Mouse (Mus musculus) stomach, embryonic 16.5 days (tissue): ENCODE results near the gene Hcar2. TPM values are rescaled to one million over a fixed set of nuclear protein-coding genes. Genes with fewer than 3 reads are reported as not detected.
A peak's percentile ranks its signal among the peaks of the same experiment; 100 is the strongest.

Experiments
- ATAC-seq: fragments of 200-750 bp; cut with Nextera tagmentation; 2 replicates; pipeline ENCODE4 v1.8.0; 2017; ENCODE audit warnings: moderate number of reproducible peaks, moderate TSS enrichment; ENCODE audit not compliant: insufficient read depth, low FRiP score
- H3K27ac ChIP-seq: fragments of 300-500 bp; sonication (generic); 2 replicates; pipeline ENCODE4 v1.5.1; 2014; ENCODE audit warnings: low read length
- H3K27me3 ChIP-seq: fragments of 300-500 bp; sonication (generic); 2 replicates; pipeline ENCODE4 v1.6.1; 2014; ENCODE audit warnings: low read length, control low read depth, mixed read lengths; ENCODE audit not compliant: control insufficient read depth, insufficient read depth
- H3K36me3 ChIP-seq: fragments of 300-500 bp; sonication (generic); 2 replicates; pipeline ENCODE4 v1.6.1; 2014; ENCODE audit warnings: low read length; ENCODE audit not compliant: control insufficient read depth, insufficient read depth
- H3K4me1 ChIP-seq: fragments of 300-500 bp; sonication (generic); 2 replicates; pipeline ENCODE4 v1.6.1; 2014; ENCODE audit warnings: low read length, control low read depth, mixed read lengths; ENCODE audit not compliant: control insufficient read depth, insufficient read depth
- H3K4me2 ChIP-seq: fragments of 300-500 bp; sonication (generic); 2 replicates; pipeline ENCODE4 v1.6.1; 2014; ENCODE audit warnings: low read depth, low read length, mixed read lengths
- H3K4me3 ChIP-seq: fragments of 300-500 bp; sonication (generic); replicated peaks from 2 replicates; pipeline ENCODE4 v1.5.1; 2014; ENCODE audit warnings: mild to moderate bottlenecking, low read length
- H3K9ac ChIP-seq: fragments of 300-500 bp; sonication (generic); 2 replicates; pipeline ENCODE4 v1.6.1; 2014; ENCODE audit warnings: low read length
- H3K9me3 ChIP-seq: fragments of 300-500 bp; sonication (generic); replicated peaks from 2 replicates; pipeline ENCODE4 v1.6.1; 2016; ENCODE audit warnings: low read length, control low read depth; ENCODE audit not compliant: control insufficient read depth
- WGBS: fragments of 180-500 bp; shearing (Covaris S2); extraction: QIAGEN DNeasy Blood & Tissue Kit; methylation state at CpG from one replicate; pipeline ENCODE4 v1.1.7; 2014; 5-methylcytosine and 5-hydroxymethylcytosine counted together
- polyA plus RNA-seq: library from polyadenylated mRNA; unstranded; fragments of >200 nt; fragmentation: Nextera tagmentation; extraction: Ambion mirVana; gene quantifications from 2 replicates; pipeline ENCODE4 v1.2.1, GENCODE M21; 2015

The Hcar2 gene
- polyA plus RNA-seq, 1 experiment from 2014 or later, result 6.5 TPM

- Histone ChIP-seq H3K4me1 (no peaks in the 10 kb centered on the region), H3K9ac (no peak overlapping the region), H3K4me3 (no peak overlapping the region), H3K27ac (no peak overlapping the region), H3K9me3 (no peaks in the 10 kb centered on the region), H3K4me2 (no peak overlapping the region), H3K27me3 (no peaks in the 10 kb centered on the region), H3K36me3 (no peaks in the 10 kb centered on the region)
- ATAC-seq, result no peak; the same call in 1 of the 2 replicates
- 35% methylated on average over 2 of the region's 2 CpGs for WGBS
These were observed 13.9 kb downstream of the Hcar2 start for GRCm38 (mm10) chr5:123851398-123851797.

DNA sequence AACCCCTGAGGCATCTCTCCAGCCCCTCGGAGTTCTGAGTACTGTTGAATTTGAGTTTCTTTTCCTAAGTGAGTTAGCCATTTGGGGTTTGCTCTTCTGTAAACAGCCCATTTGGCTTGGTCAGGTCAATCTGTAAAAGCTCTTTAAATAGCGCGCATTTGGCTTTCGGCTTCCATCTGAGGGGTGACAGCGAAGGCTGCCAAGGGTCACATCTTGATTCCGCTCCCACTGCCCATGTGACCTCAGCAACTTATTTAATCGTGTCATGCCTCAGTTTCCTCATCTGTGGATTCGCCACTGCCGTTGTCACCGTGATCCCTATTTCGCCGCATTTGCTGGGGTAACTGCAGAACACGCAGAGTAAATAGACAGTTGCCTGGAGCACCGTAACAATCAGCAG is 21.0 kb downstream of the Hcar2 start:
- 66% methylated on average over 14 of the region's 14 CpGs for WGBS
- Histone ChIP-seq H3K4me3 (no peak overlapping the region), H3K9ac (no peak overlapping the region), H3K27ac (peak overlapping the region; percentile 59), H3K4me2 (no peak overlapping the region), H3K36me3 (no peaks in the 10 kb centered on the region), H3K4me1 (peaks cover 12% of the 10 kb centered on the region), H3K9me3 (no peaks in the 10 kb centered on the region), H3K27me3 (no peaks in the 10 kb centered on the region)
- ATAC-seq, result no peak

GRCm38 (mm10) chr5:123843816-123844215 is 21.5 kb downstream of the Hcar2 start:
- Histone ChIP-seq H3K27me3 (no peaks in the 10 kb centered on the region), H3K36me3 (no peaks in the 10 kb centered on the region), H3K27ac (peak overlapping the region; percentile 59), H3K4me3 (no peak overlapping the region), H3K9ac (no peak overlapping the region), H3K4me2 (no peak overlapping the region), H3K4me1 (peaks cover 12% of the 10 kb centered on the region), H3K9me3 (no peaks in the 10 kb centered on the region)
- WGBS, result 47% methylated on average over 4 of the region's 4 CpGs
- no peak for ATAC-seq

GRCm38 (mm10) chr5:123842935-123843282 is 22.4 kb downstream of the Hcar2 start:
- Histone ChIP-seq H3K36me3 (no peaks in the 10 kb centered on the region), H3K27me3 (no peaks in the 10 kb centered on the region), H3K9me3 (no peaks in the 10 kb centered on the region), H3K9ac (no peak overlapping the region), H3K27ac (peak overlapping the region; percentile 72), H3K4me3 (no peak overlapping the region), H3K4me1 (peaks cover 12% of the 10 kb centered on the region), H3K4me2 (no peak overlapping the region)
- WGBS, result 63% methylated on average over 3 of the region's 3 CpGs
- ATAC-seq, result no peak

GRCm38 (mm10) chr5:123842221-123842934 is 22.9 kb downstream of the Hcar2 start:
- Histone ChIP-seq H3K9ac (no peak overlapping the region), H3K4me3 (no peak overlapping the region), H3K4me2 (no peak overlapping the region), H3K27me3 (no peaks in the 10 kb centered on the region), H3K9me3 (no peaks in the 10 kb centered on the region), H3K4me1 (peaks cover 12% of the 10 kb centered on the region), H3K36me3 (no peaks in the 10 kb centered on the region), H3K27ac (peak overlapping the region; percentile 72)
- WGBS, result 45% methylated on average over 11 of the region's 11 CpGs
- ATAC-seq, result peak; percentile 67; the same call in 1 of the 2 replicates

GRCm38 (mm10) chr5:123837371-123837770 is 27.9 kb downstream of the Hcar2 start:
- Histone ChIP-seq H3K9me3 (no peaks in the 10 kb centered on the region), H3K4me2 (no peak overlapping the region), H3K4me3 (no peak overlapping the region), H3K27me3 (no peaks in the 10 kb centered on the region), H3K4me1 (peaks cover 9% of the 10 kb centered on the region), H3K36me3 (no peaks in the 10 kb centered on the region), H3K9ac (no peak overlapping the region), H3K27ac (no peak overlapping the region)
- 41% methylated on average over 4 of the region's 4 CpGs for WGBS
- no peak for ATAC-seq

GRCm38 (mm10) chr5:123834836-123835235 is 30.5 kb downstream of the Hcar2 start:
- Histone ChIP-seq H3K36me3 (no peaks in the 10 kb centered on the region), H3K4me3 (no peak overlapping the region), H3K27me3 (no peaks in the 10 kb centered on the region), H3K27ac (no peak overlapping the region), H3K9me3 (no peaks in the 10 kb centered on the region), H3K4me1 (no peaks in the 10 kb centered on the region; the same call in 1 of the 2 replicates), H3K4me2 (no peak overlapping the region), H3K9ac (no peak overlapping the region)
- WGBS, result 70% methylated on average over 3 of the region's 3 CpGs
- ATAC-seq, result no peak

- no peak for ATAC-seq
- Histone ChIP-seq H3K27me3 (no peaks in the 10 kb centered on the region), H3K4me1 (no peaks in the 10 kb centered on the region; the same call in 1 of the 2 replicates), H3K27ac (no peak overlapping the region), H3K9me3 (no peaks in the 10 kb centered on the region), H3K36me3 (no peaks in the 10 kb centered on the region), H3K4me3 (no peak overlapping the region), H3K9ac (no peak overlapping the region), H3K4me2 (no peak overlapping the region)
- 84% methylated on average over 7 of the region's 7 CpGs for WGBS
These were observed 33.0 kb downstream of the Hcar2 start for GRCm38 (mm10) chr5:123832309-123832708.

- no peaks in the 10 kb centered on the region for H3K4me1 ChIP-seq
- no peak overlapping the region for H3K4me3 ChIP-seq
- no peak; the same call in 1 of the 2 replicates for ATAC-seq
- H3K36me3 ChIP-seq, result no peaks in the 10 kb centered on the region
- H3K27ac ChIP-seq, result no peak overlapping the region
- 74% methylated on average over 6 of the region's 6 CpGs for WGBS
- H3K4me2 ChIP-seq, result no peak overlapping the region
- no peaks in the 10 kb centered on the region for H3K9me3 ChIP-seq
- H3K27me3 ChIP-seq, result no peaks in the 10 kb centered on the region
- no peak overlapping the region for H3K9ac ChIP-seq
These were observed 37.6 kb downstream of the Hcar2 start for GRCm38 (mm10) chr5:123827659-123828091.
